Mouse (Mus musculus) right cerebral cortex, adult 18-20 months (tissue): ENCODE results near the gene Ddah2.

Source experiments
- DNase-seq: peaks from one replicate; pipeline ENCODE4 v3.0.0; 2022; ENCODE audit warnings: mixed read lengths

Gene Ddah2

DNA sequence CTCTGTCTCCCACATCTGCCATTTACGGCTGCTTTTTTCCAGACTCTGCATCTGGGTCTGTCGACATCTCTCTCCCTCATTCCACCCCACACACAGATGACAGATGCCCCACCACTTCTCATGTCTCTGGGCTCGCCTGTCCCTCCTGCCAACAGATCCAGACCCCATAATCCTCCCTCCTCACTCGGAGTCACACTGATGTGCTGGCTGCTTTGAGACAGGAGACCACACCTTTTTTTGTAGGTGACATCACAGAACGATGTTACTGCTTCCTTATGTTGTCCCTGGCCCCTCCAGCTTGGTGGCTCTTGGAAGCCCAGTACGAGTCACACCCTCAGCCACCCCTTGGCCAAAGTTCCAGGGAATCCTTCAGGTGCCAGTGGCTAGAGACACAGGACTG is 21.4 kb downstream of the Ddah2 start:
- no peak for DNase-seq

DNA sequence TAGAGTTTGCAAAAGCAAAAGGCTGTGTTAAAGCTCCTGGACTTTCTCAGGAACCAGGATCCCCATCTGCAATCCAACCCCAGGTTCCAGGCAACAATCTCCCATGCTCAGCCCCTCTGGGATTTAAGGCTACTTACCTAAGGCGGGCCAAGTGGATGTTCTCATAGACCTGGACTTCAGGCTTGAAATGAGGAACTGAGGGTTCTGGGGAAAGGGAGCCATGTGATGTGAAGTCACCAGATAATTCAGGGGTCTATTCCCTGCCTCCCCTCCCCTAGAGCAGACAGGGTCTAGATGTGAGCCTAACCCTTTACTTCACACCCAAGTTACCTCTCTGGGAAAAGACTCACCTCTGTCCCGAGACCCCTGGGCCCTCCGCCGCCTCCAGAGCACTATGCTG is 21.9 kb downstream of the Ddah2 start:
- no peak for DNase-seq

DNA sequence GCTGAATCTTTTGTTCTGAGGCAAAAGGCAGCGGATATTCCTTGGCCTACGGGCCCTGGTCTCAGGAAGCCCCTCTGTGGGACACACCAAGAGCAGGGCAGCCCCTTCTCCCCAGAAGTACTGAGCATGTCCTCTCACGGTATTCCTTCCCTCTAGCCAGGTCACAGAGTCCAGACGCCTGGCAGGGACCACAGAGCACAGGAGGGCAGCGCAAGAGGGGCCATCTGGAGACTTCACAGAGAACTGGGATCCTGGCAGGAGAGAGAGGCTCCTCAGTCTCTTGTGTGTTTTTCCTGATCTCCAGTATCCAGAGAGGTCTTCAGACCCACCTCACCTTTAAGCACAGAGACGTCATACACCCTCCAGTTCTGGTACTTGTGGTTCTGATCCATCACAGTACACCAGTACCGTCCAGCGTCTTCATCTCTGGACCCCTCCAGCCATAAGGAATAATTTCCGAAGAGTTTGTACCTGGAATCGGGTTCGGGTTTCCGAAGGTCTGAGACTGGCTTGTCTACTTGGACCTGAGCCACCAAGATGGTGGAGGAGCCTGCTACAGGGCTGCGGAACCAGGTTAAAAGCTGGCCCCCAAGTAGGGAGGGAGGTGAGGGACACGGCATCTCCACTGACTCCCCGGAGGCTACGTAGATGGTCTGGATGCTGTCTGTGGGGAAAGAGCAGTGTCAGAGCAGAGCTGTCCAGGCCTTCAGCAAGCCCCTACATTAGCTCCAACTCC is 24.2 kb downstream of the Ddah2 start:
- DNase-seq, result no peak

DNA sequence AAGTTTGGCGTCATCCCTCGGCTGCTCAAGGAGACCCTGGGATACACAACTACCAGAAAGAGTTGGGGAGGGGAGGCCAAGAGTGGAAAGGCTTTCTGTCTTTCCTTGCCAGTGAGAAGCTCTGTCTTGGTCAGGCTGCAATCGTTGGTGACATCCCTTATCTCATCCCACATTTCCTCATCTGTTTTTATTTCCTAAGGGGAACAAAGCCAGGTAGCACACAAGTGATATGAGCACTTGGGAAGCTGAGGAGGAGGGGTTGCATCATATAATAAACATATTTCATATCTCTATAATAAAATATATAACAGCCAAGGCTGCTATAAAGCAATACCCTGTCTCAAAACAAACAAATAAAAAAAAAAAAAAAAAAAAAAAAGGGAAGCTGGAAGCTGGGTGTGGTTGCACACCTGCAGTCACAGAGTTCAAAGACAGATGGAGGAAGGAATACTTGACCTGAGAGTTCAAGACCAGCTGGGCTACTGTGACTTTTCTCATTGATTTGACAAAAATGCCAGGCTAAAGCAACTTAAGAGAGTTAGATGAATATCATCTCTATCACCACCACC is 25.2 kb downstream of the Ddah2 start:
- DNase-seq, result no peak

DNA sequence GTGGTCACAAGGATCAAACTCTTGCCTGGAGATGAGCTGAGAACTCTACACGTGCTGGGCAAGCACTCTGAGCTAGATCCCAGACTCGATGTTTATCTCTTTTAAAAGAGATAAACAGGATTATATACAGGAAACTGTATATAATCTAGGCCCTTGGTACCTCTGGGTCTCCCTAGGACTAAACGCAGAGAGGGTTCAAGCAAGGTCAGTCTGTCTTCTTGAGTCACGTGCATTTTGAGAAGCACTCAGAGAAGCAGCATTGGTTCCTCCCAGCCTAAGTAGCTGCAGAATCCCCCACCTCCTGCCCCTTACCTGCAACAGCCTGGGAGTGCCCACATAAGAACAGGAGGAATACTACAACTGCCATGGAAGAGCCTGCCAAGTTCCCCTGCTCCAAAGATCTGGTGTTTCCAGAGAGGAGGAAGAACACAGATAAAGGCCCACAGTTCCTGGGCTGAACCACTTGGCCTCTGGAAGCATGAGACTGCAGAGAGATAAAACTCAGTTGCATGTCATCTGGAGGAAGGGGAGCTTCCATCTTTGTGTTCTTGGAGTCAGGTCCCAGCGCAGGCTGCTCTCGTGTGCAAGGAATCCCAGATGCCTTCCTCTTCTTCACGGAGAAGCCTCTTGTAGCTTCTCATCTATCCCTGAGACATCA is 26.5 kb downstream of the Ddah2 start, which contains the start of gene Ly6g6f:
Gene Ly6g6f, minus strand, starts transcription at position 403 of the 658 bp plus-strand sequence.
- no peak for DNase-seq

DNA sequence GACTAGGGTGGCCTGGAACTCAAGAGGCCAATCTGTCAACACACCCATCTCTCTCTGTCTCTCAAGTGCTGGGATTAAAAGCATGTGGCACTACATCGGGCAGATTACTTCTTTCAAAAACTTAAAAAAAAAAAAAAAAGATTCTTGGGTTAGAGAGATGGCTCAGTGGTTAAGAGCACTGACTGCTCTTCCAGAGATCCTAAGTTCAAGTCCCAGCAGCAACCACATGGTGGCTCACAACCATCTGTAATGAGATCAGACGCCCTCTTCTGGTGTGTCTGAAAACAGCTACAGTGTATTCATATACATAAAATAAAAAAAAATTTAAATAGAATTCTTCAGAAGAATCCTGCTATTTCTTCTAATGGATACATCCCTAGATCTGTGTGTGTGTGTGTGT is 29.3 kb downstream of the Ddah2 start:
- DNase-seq, result no peak

DNA sequence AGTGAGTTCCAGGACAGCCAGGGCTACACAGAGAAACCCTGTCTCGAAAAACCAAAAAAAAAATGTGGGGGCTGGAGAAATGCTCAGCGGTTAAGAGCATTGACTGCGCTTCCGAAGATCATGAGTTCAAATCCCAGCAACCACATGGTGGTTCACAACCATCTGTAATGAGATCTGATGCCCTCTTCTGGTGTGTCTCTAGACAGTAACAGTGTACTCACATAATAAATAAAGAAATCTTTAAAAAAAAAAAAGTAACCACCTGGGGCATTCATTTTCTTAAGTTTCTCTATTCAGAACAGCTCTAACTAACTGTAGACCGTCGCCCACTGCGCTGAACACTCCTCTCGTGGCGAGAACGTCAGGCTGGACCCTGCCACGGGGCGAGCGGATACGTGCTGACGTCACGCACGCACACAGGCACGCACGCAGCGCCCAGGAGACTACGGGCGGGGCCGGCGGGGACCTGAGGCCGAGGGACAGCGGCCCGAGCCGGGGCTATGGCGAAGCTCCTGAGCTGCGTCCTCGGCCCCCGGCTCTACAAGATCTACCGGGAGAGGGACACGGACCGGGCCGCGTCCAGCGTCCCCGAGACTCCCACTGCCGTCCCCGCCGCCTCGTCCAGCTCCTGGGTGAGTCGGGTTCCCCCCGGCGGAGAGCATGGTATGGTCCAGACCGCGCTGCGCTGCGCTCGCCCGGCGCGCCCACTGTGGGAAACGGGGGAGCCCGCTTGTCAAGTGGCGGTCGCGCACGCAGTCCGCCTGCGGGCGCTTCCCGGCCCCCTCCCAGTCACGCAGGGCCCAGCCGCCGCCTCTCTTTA is 30.2 kb downstream of the Ddah2 start, which contains the start of gene Abhd16a:
Gene Abhd16a, plus strand, starts transcription at position 439 of the 820 bp plus-strand sequence.
- peak; percentile 97 for DNase-seq

DNA sequence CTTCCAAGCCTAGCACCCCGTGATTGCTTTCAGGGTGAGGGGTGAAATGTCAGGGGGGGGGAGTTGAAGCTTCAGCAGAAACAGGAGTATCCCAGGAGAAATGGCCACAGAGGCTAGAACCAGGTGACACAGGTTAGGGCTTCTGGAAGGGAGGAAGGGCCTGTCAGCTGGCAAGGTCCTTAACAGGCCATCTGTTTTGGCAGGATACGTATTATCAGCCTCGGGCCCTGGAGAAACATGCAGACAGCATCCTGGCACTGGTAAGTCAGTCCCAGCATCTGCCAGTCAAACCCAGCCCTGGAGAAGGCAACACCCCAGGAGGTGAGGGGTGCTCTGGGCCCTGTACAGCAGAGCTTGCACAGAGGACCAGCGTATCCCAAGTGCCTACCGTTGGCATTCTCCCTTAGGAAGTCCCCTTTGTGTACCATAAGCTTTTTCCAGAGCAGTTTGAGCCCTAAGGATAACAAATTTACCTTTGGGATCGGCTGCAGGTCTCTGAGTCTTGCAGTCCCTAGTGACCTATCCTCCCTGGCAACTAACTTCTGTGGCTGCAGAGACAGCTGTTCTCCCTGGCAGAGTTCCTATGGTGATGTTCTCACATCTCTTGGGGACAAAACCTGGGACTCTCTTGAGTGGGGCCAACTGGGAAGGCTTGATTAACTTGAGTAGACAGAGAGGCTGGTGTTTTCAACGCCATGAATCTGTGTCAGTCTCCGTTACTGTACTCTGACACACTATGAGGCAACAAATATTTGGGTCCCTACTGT is 31.5 kb downstream of the Ddah2 start:
- DNase-seq, result no peak

DNA sequence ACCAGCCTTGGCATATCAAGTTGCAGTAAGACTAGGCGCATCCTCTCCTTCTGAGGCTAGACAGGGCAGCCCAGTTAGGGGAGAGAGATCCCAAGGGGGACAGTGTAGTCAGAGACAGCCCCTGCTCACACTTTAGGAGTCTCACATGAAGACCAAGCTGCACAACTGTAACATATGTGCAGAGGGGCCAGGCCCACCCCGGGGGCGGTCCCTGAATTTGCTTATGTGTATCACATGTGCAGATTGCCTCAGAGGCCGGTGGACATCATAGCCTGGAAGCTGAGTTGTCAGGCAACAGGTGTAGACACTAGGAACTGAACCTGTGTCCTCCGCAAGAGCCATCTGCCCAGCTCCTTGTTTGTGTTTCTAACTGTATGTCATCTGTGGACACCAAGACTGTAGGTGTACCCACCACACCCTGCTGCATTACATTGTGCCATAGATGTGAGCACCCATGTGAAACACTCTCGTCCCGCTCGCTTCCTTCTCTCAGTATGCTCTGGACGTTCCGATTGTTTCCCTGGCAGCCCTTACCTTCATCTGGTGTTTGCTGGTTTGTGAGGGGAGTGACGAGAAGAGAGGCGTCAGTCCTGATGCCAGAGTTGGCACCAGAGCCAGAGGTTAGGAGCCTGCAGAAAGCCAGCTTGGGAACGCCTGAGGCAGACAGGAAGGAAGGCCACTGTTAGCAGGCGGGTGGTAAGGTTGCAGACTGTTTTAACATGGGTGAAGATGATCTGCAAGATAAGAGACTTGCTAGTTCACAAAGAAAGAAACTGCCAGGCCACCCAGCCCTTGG is 33.8 kb downstream of the Ddah2 start:
- no peak for DNase-seq

DNA sequence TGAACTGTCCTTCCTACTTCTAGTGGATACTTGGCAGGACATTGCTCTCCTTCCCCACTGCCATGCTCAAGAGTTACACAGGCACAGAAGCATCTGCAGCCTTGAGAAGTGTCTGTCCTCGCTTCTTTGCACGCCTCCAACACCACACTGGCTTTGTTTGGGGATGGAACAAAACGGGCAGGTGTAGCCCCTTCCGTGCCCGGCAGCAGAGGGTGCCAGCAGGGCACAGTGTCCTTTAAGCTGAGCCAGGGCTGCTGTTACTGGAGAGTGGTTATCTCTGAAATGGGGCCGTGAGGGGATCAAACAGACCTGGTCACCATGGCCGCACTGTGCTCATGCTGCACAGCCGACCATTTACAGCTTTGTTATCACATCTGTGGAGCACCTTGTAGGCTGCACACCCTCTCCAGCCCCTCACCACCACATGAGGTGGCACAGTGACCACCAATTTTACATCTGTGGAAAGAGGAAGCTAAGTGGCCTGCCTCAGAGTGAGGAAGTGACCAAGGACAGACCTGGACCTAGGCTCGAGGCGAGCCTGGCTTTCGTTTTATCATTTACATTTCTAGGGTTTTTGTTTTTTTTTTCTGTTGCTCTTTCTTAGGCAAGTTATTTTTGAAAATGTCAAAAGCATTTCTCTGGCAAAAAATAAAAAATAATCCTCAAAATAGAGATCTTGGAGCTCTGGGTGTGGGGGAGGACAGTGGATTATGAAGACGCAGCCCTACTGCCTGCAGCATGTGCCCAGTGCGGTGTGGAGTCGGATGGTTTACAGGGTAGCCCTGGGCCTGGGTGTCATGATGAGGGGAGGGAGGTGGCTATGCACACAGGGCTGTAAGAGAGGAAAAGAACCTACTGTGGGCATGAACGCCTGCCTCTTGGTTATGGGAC is 35.9 kb downstream of the Ddah2 start:
- DNase-seq, result no peak

DNA sequence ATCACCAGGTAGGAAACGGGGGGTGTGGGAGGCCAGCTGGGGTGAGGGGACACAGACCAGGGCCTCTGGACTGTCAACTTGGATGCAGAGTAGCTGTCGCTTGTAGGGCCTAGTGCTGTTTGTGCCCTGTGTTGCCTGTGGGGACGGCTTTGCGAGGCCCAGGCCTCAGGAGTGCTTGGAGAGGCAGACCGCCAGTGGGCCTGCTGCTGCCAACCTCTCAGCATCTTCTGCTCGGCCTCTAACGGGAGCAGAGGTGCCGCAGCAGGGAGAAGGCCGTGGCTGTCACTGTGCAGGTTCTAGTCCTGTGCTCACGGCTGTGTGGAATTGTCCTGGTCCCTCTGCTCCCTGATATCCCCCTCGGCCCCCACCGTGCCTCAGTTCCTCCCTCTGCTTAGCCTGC is 37.8 kb downstream of the Ddah2 start:
- DNase-seq, result no peak

DNA sequence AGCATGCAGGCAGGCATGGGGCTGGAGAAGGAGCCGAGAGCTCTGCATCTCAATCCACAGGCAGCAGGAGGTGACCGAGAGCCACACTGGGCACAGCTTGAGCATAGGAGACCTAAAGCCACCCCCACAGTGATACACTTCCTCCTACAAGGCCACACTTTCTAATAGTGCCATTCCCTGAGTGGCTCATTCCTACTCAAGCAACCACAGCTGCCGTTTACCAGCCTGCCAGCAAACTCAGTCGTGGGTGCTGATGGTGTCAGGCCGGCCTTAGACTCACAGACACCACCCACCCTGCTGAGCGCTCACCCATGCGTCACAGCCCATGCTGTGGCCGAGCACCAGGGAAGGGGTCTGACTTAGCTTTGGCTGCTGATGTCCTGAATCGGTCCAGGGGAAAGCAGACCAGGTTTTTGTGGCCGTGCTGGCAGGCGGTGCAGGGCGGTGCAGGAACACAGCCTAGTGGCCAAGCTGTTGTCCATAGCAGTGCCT is 38.4 kb downstream of the Ddah2 start:
- peak; percentile 79 for DNase-seq

DNA sequence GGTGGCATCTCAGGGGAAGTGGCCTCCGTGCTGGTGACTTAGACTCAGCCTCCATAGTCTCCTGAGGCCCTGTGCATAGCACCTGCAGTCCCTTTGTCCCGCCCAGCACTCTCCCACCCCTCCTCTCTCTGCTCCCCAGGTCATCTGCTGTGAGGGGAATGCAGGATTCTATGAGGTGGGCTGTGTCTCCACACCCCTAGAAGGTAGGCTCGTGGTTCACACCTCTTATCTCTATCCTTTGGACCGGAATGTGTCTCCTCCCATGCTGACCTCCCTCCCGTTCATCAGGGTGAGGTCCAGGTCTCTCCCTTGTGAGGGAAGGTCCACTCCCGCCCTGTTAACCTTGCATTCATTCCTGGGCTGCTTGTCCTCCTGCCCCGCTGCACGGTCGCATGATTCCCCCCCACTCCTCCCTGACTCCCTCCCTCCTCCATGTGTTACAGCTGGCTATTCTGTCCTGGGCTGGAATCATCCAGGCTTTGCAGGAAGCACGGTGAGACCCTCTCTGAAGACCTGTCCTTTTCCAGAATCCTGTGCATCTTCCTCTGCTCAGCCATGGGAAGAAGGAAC is 41.4 kb downstream of the Ddah2 start:
- no peak for DNase-seq

DNA sequence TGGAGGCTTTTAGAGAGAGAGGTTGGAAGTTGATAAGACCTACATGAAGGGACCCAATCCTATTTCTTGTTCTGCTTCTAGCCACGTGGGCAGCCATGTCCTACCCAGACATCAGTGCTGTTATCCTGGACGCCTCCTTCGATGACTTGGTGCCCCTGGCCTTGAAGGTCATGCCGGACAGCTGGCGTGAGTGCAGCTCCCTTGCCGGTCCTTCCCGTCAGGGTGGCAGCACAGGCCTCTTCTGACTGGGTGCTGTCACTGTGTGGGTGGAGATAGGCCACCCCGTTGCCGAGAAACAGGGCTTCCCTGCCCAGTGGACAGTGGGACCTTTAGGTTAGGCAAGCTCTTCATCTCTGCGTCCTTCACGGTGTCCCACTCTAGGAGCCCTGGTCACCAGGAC is 42.3 kb downstream of the Ddah2 start:
- no peak for DNase-seq

DNA sequence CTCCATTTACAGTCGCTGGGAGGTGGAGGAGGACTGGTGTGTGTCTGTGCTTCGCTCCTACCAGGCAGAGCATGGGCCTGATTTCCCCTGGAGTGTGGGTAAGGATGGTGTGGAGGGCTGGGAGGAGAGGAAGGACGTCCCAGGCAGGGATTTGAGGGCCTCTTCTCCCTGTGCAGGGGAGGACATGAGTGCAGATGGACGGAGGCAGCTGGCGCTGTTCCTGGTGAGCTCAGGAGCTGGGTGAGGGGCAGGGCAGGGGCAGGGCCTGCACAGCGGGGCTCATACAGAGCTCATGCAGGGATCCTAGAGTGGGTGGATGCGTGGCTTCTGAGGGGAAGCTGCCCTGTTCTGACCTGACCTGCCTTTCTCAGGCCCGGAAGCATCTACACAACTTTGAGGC is 43.5 kb downstream of the Ddah2 start:
- no peak for DNase-seq

DNA sequence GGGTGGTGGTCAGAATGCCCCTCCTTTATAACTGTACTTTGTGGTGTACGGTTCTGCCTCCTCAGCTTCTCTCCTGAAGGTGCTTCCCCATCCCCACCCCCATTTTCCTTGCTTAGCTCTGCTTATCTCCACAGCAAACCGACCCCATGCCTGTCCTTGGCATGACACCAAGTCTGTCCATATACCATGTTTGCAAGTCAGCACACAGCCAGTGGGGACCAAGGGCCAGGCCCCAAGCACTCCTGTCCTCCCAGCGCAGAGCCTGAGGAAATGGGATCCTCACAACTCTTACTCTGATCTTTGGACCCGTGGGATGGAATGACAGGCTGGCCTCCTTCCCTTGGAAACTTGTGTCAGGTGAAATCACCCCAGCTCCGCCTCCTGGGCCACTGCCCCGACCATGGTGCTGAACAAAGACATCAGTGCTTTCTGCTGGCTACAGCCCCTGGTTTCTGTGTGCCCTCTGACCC is 44.4 kb downstream of the Ddah2 start:
- DNase-seq, result no peak

DNA sequence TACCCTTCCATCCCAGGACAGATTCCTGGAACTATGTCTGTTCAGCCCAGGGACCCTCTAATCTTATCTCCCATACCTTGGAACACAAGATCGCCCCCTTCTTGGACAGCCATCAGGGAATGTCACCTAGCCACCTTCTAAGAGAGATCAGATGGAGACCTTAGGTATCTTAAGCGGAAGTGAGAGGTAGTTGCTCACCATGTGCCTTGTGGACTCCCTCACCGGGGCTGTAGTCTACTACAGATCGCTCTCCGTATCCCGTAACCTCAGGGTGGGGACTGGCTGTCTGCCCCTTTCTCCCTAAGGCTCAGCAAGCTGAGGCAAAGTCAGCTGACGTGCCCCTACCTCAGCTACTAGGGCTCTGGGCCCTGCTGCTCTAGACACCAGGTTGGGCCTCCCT is 45.2 kb downstream of the Ddah2 start:
- DNase-seq, result no peak

DNA sequence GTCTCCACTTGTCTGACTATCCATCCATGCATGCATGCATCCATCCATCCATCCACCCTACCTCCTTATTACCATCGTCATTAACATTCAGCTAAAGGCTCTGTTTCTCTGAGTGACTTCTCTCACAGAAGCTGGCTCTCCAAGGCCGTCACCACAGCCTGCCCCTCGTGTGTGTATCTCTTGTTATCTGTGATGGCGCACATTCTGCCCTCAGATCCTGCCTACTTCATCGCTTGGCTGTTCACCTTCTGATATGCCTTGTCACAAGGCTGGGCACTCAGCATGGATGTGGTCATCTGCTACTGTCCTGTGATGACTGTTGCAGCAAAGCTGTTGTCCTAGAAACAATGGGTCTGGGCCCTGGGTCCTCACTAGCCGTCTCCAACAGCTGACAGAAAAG is 45.9 kb downstream of the Ddah2 start:
- no peak for DNase-seq

DNA sequence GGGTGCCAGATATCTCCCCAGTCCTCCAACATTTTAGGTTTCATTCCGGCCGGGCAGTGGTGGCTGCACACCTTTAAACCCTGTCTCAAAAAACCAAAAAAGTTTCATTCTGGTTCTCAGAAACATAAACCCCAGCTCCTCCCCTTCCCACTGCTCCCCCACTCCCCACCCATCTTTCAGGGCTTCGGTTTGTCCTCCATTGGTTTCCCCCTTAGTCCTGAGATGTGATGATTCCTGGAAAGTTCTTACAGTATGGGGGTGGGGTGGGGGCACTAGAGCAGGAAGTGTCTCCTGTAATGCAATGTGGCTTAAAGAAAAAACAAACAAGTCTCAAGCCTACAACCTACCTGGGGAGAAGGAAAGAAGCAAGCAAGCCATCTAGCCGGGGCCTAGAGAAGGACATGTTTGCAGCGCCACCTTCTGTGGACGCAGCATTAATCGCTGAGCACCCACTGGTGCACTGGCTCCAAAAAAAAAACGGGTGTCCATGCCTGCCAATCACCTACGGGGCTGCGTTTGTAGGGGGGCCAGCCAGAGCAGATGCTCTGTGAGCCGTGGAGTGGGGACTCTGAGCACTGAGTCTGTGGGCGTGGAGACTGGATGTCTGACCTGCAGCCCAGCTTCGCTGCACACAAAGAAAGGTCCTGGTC is 47.0 kb downstream of the Ddah2 start:
- DNase-seq, result no peak
